ENCODE assay signal across 27 mouse cellular contexts in genomic region chr2:173225906-173226305, GRCm38 (mm10). TPM values are rescaled to one million over a fixed set of nuclear protein-coding genes. Genes with fewer than 3 reads are reported as not detected.
"Had no signal": no experiment of that assay in that cellular context is flagged by ENCODE, and none has a peak within 500 bp of the region (broad histone marks: within the 10 kb centered on the region; RNA-seq: fewer than 3 reads in every experiment).

No protein-coding gene starts in this region.

- ATAC-seq: liver, postnatal 0 days; midbrain, embryonic 13.5 days; midbrain, embryonic 16.5 days had no signal

- H3K27me3 ChIP-seq: limb, embryonic 12.5 days; limb, embryonic 15.5 days; lung, embryonic 15.5 days; midbrain, embryonic 13.5 days; neural tube, embryonic 13.5 days; stomach, embryonic 15.5 days had no signal

- DNase-seq: kidney, adult 2 months; kidney, postnatal 36 days; left cerebral cortex, postnatal 4 days; liver, postnatal 0 days; lung, postnatal 10 days; lung, postnatal 36 days; right cerebral cortex, adult 18-20 months; right cerebral cortex, postnatal 14 days; right cerebral cortex, postnatal 4 days; thymus, postnatal 25 days had no signal

- H3K9ac ChIP-seq: limb, embryonic 12.5 days; limb, embryonic 15.5 days; liver, embryonic 14.5 days; liver, postnatal 0 days; lung, embryonic 15.5 days; midbrain, embryonic 13.5 days; neural tube, embryonic 13.5 days; stomach, embryonic 15.5 days had no signal

- H3K27ac ChIP-seq: kidney, postnatal 0 days; limb, embryonic 12.5 days; limb, embryonic 15.5 days; liver, embryonic 14.5 days; midbrain, embryonic 10.5 days; midbrain, embryonic 13.5 days; neural tube, embryonic 13.5 days; stomach, embryonic 15.5 days had no signal

- H3K4me3 ChIP-seq: limb, embryonic 12.5 days; limb, embryonic 15.5 days; lung, embryonic 15.5 days; megakaryocyte, embryonic 14.5 days; midbrain, embryonic 10.5 days; midbrain, embryonic 13.5 days; myocyte; neural tube, embryonic 13.5 days; stomach, embryonic 15.5 days had no signal

- H3K9me3 ChIP-seq: limb, embryonic 12.5 days; limb, embryonic 15.5 days; lung, embryonic 15.5 days; megakaryocyte, embryonic 14.5 days; midbrain, embryonic 10.5 days; midbrain, embryonic 13.5 days; neural tube, embryonic 13.5 days; stomach, embryonic 15.5 days had no signal

RNA-seq across cellular contexts. Expression of gene Zbp1, which starts 7.2 kb away (rescaled TPM):
- total RNA-seq: layer of hippocampus, postnatal 10 days; left cerebral cortex, postnatal 14 days had no signal
- polyA plus RNA-seq: kidney, embryonic 14.5 days; limb, embryonic 12.5 days; liver, embryonic 11.5 days; midbrain, embryonic 16.5 days had no signal

RNA-seq across cellular contexts. Expression of gene Pmepa1, which starts 50.4 kb away (rescaled TPM):
- total RNA-seq: neutrophil, adult 5-6 weeks had no signal
